ENCODE assay signal across 15 mouse cellular contexts in the genomic region with DNA sequence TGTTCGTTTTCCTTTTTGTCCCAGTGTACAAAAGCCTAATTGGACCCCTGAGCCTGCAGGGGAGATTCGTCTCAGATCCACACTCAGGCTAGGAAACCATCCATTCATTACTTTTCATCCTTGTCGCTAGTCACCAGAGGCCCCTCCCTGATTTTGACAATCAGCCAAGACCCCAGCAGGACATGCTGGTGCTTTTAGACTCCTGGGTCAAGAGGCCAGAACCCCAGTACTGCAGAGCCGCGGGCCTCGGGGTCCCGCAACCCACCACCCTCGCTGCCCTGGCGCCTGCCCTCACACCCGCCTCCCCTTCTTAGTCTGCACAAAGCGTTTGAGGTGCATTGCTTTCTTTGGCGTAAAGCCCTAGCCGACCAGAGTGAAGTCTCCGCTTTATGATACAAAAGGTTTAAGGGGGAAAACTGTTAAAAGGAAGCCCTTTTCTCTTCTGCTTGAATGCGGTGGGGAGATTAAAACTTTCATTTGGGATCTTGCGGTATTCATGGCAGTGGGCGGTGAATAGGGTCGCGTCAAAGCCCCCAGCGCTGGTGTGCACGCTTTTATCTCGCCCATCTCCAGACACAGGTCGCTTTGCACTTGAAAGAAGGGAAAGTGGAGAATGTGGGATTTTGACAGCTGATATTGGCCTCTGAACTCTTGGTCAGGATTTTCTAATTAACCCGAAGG. TPM values are rescaled to one million over a fixed set of nuclear protein-coding genes. Genes with fewer than 3 reads are reported as not detected.
DNase-seq lines count a peak whose midpoint lies in the region; ATAC-seq and TF ChIP-seq lines count a peak whose summit lies in the region.
"Had no signal": no experiment of that assay in that cellular context is flagged by ENCODE, and none has a peak within 500 bp of the region (broad histone marks: within the 10 kb centered on the region; RNA-seq: fewer than 3 reads in every experiment).

No protein-coding gene starts in this region.

- H3K4me1 ChIP-seq in forebrain, embryonic 12.5 days = peaks cover 13% of the 10 kb centered on the region
- H3K4me1 ChIP-seq in forebrain, postnatal 0 days (ENCODE audit: insufficient read depth) = no peaks in the 10 kb centered on the region
- peaks cover 6% of the 10 kb centered on the region; the same call in 1 of the 2 replicates for H3K4me1 ChIP-seq in kidney, embryonic 14.5 days (ENCODE audit: control insufficient read depth, insufficient read depth, low read length)
- no peaks in the 10 kb centered on the region for H3K4me1 ChIP-seq in embryonic fibroblast, embryonic 13.5 days (ENCODE audit: control insufficient read depth, insufficient read depth, low read length)

- ATAC-seq in forebrain, embryonic 12.5 days (ENCODE audit: low FRiP score) = 0 out of 2 replicates have a peak, but pooled peaks have one; percentile 46
- no peak for ATAC-seq in forebrain, postnatal 0 days
- no peak for ATAC-seq in kidney, embryonic 14.5 days (ENCODE audit: low FRiP score, low TSS enrichment)

- H3K36me3 ChIP-seq in forebrain, embryonic 12.5 days (replicated peaks) = no peaks in the 10 kb centered on the region
- no peaks in the 10 kb centered on the region for H3K36me3 ChIP-seq in forebrain, postnatal 0 days (ENCODE audit: insufficient read depth)
- no peaks in the 10 kb centered on the region for H3K36me3 ChIP-seq in kidney, embryonic 14.5 days (ENCODE audit: control insufficient read depth, insufficient read depth, low read length)

- TF ChIP-seq POLR2A in brain, embryonic 14.5 days (IDR thresholded peaks at IDR 0.05; ENCODE audit: borderline replicate concordance, extremely low read depth, insufficient read depth, insufficient read length, poor library complexity, severe bottlenecking) = no peak
- no peak for TF ChIP-seq POLR2A in embryonic fibroblast, embryonic 13.5 days (IDR thresholded peaks at IDR 0.05; ENCODE audit: low read depth, low read length)

- no peak overlapping the region for H3K27ac ChIP-seq in forebrain, embryonic 12.5 days
- H3K27ac ChIP-seq in forebrain, postnatal 0 days (ENCODE audit: low read depth, low read length) = no peak overlapping the region
- H3K27ac ChIP-seq in kidney, embryonic 14.5 days (ENCODE audit: low read depth, low read length) = no peak overlapping the region
- H3K27ac ChIP-seq in embryonic fibroblast, embryonic 13.5 days (ENCODE audit: insufficient read depth, low read length) = no peak overlapping the region

- H3K9me3 ChIP-seq in forebrain, embryonic 12.5 days = no peaks in the 10 kb centered on the region
- H3K9me3 ChIP-seq in forebrain, postnatal 0 days (ENCODE audit: low read length) = no peaks in the 10 kb centered on the region
- no peaks in the 10 kb centered on the region for H3K9me3 ChIP-seq in kidney, embryonic 14.5 days (ENCODE audit: control insufficient read depth, low read length)

- no peak overlapping the region for H3K9ac ChIP-seq in forebrain, embryonic 12.5 days
- H3K9ac ChIP-seq in forebrain, postnatal 0 days = no peak overlapping the region
- no peak overlapping the region for H3K9ac ChIP-seq in kidney, embryonic 14.5 days (ENCODE audit: low read depth, low read length)

- DNase-seq in forebrain, postnatal 0 days = no peak
- no peak for DNase-seq in kidney, adult 9 months
- DNase-seq in brain, embryonic 14.5 days (ENCODE audit: low read depth) = peak; percentile 70
- DNase-seq in left cerebral cortex, adult 8-10 months (ENCODE audit: low spot score in 2 of 2) = no peak
- DNase-seq in right cerebral cortex, adult 18-20 months = no peak
- DNase-seq: cerebellum, postnatal 36 days; kidney, postnatal 14 days; lung, postnatal 14 days; thymus, postnatal 14 days had no signal

- H3K4me2 ChIP-seq in forebrain, embryonic 12.5 days = peak overlapping the region; percentile 38
- H3K4me2 ChIP-seq in forebrain, postnatal 0 days (ENCODE audit: low read depth) = no peak overlapping the region
- H3K4me2 ChIP-seq in kidney, embryonic 14.5 days (replicated peaks; ENCODE audit: low read depth, low read length) = peak overlapping the region; percentile 22; the same call in 1 of the 2 replicates

- peak overlapping the region; percentile 21; the same call in 1 of the 2 replicates for H3K4me3 ChIP-seq in forebrain, embryonic 12.5 days (replicated peaks)
- H3K4me3 ChIP-seq in forebrain, postnatal 0 days (ENCODE audit: low read depth, low read length) = no peak overlapping the region
- peak overlapping the region; percentile 11 for H3K4me3 ChIP-seq in kidney, embryonic 14.5 days (ENCODE audit: low read length)
- peak overlapping the region; percentile 8; the same call in 1 of the 2 replicates for H3K4me3 ChIP-seq in embryonic fibroblast, embryonic 13.5 days (ENCODE audit: insufficient read depth, low read length)

- under 1% methylated on average over 24 of the region's 24 CpGs for WGBS in forebrain, embryonic 12.5 days
- WGBS in forebrain, postnatal 0 days = 1% methylated on average over 24 of the region's 24 CpGs
- WGBS in kidney, embryonic 14.5 days = 3% methylated on average over 24 of the region's 24 CpGs

- TF ChIP-seq CTCF in forebrain, postnatal 0 days (IDR thresholded peaks at IDR 0.05; ENCODE audit: low read depth) = no peak
- TF ChIP-seq CTCF in brain, embryonic 14.5 days (IDR thresholded peaks at IDR 0.05; ENCODE audit: borderline replicate concordance, extremely low read depth, insufficient read depth, insufficient read length) = no peak
- TF ChIP-seq CTCF in embryonic fibroblast, embryonic 13.5 days (IDR thresholded peaks at IDR 0.05; ENCODE audit: borderline replicate concordance, insufficient read depth, low read length) = no peak

- H3K27me3 ChIP-seq in forebrain, embryonic 12.5 days = peaks cover 80% of the 10 kb centered on the region
- peaks cover 20% of the 10 kb centered on the region for H3K27me3 ChIP-seq in forebrain, postnatal 0 days (ENCODE audit: insufficient read depth, low read length)
- peaks cover 23% of the 10 kb centered on the region for H3K27me3 ChIP-seq in kidney, embryonic 14.5 days (ENCODE audit: control insufficient read depth, insufficient read depth, low read length)

RNA-seq across cellular contexts. Expression of gene Dbx1, which starts 25.3 kb away (rescaled TPM):
- polyA plus RNA-seq in forebrain, embryonic 12.5 days (2016; fragmentation: Nextera tagmentation; extraction: Ambion mirVana) = 28.6 and 35.3 TPM in 2 replicates
- 0.08 and 0.33 TPM in 2 replicates for total RNA-seq in forebrain, postnatal 0 days (2014; rRNA removed)
- 0.15 and 0.61 TPM in 2 replicates for polyA plus RNA-seq in forebrain, postnatal 0 days (2015; fragmentation: Nextera tagmentation; extraction: Ambion mirVana)
- not detected in 2 replicates for polyA plus RNA-seq in kidney, embryonic 14.5 days (2014; fragmentation: Nextera tagmentation; extraction: Ambion mirVana)
- polyA plus RNA-seq in brain, embryonic 14.5 days (2012; rRNA removed) = 9.6 and 14.1 TPM in 2 replicates
- polyA plus RNA-seq in embryonic fibroblast, embryonic 13.5 days (2011; ENCODE audit: insufficient read length, low read depth, missing spikeins) = not detected in 2 replicates
- not detected for total RNA-seq in left cerebral cortex, adult 8-10 months (2022)
- total RNA-seq: granulocyte monocyte progenitor cell, adult 5-6 weeks; left cerebral cortex, postnatal 10 days had no signal
- polyA plus RNA-seq: frontal cortex, adult 2 months had no signal
